Comparison of ENCODE assay signal across 9 mouse cellular contexts in the genomic region with DNA sequence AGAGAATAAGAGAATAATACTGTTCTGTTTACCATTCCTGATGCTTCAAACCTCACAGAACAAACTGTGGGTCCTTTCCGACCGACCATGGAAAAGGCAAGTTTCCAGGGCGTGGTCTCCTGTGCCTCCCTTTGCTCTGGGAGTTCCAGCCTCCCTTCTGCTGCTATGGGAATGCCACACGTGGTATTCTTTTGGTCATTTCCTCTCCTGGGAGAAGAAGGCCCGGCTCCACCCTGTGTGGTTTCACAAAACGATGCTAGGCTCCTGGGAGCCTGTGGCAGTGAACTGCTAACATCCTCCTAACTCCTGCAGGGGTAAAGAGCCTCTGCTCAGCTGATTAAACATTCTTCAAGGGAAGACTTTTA.
DNase-seq lines count a peak whose midpoint lies in the region; ATAC-seq lines count a peak whose summit lies in the region.
"Had no signal": no experiment of that assay in that cellular context is flagged by ENCODE, and none has a peak within 500 bp of the region (broad histone marks: within the 10 kb centered on the region; RNA-seq: fewer than 3 reads in every experiment).

No protein-coding gene starts in this region.

- no peaks in the 10 kb centered on the region for H3K9me3 ChIP-seq in heart, embryonic 13.5 days

- peak; percentile 39 for DNase-seq in 3134 (ENCODE audit: extremely low read depth, insufficient read length, low spot score)
- DNase-seq in ES-CJ7 (ENCODE audit: low read depth, low spot score) = peak; percentile 45
- peak; percentile 63 to 69 for DNase-seq in kidney, postnatal 36 days
- DNase-seq in frontal cortex, postnatal 36 days (ENCODE audit: low spot score in 2 of 2) = no peak
- DNase-seq in urinary bladder, postnatal 14 days (ENCODE audit: low spot score) = no peak
- DNase-seq in spleen, postnatal 10 days (ENCODE audit: low spot score in 2 of 2) = no peak
- DNase-seq: thymus, adult 2 months had no signal

- WGBS in heart, embryonic 13.5 days = 11% methylated on average over 6 of the region's 6 CpGs

- no peaks in the 10 kb centered on the region for H3K36me3 ChIP-seq in heart, embryonic 13.5 days

- no peak overlapping the region for H3K4me3 ChIP-seq in heart, embryonic 13.5 days

- no peak; the same call in 1 of the 2 replicates for ATAC-seq in heart, embryonic 13.5 days (ENCODE audit: extremely low read depth, insufficient number of reproducible peaks, low FRiP score, low TSS enrichment)
- ATAC-seq: activated CD4-positive, CD25-positive, alpha-beta regulatory T cell, adult 4 months had no signal

- H3K4me2 ChIP-seq in heart, embryonic 13.5 days = peak overlapping the region; percentile 31

- H3K27me3 ChIP-seq in heart, embryonic 13.5 days (replicated peaks) = no peaks in the 10 kb centered on the region

- H3K4me1 ChIP-seq in heart, embryonic 13.5 days = peaks cover 32% of the 10 kb centered on the region

- peak overlapping the region; percentile 61 for H3K27ac ChIP-seq in heart, embryonic 13.5 days (replicated peaks)

- H3K9ac ChIP-seq in heart, embryonic 13.5 days = 0 out of 2 replicates have a peak overlapping the region, but pooled peaks have one; percentile 24

Comparison
In these comparisons a context has a peak if more than half of its experiments do, and no peak if none do; other contexts are left out.
1. DNase-seq: peak in 3134 (single experiment), ES-CJ7 (single experiment) and kidney, postnatal 36 days (2 of 2); none in frontal cortex, postnatal 36 days (0 of 2), urinary bladder, postnatal 14 days (single experiment) and spleen, postnatal 10 days (0 of 2).